Mouse (Mus musculus): ENCODE results near the gene Art4. TPM values are rescaled to one million over a fixed set of nuclear protein-coding genes. Genes with fewer than 3 reads are reported as not detected.

The Art4 gene
- 1.8 and 2.4 TPM in 2 replicates for polyA plus RNA-seq (2016; fragmentation: Nextera tagmentation; extraction: Ambion mirVana)

- Histone ChIP-seq H3K36me3 (no peaks in the 10 kb centered on the region), H3K4me1 (peaks cover 40% of the 10 kb centered on the region), H3K9me3 (replicated peaks) (no peaks in the 10 kb centered on the region), H3K27me3 (ENCODE audit: low read depth, poor library complexity, severe bottlenecking) (no peaks in the 10 kb centered on the region), H3K27ac (peak within 1 kb of the TSS; percentile 66; the same call in 1 of the 2 replicates), H3K4me3 (peak within 1 kb of the TSS; percentile 1; the same call in 1 of the 2 replicates)
- no peak for DNase-seq (ENCODE audit: low spot score)
- WGBS: 60% methylated on average over 18 of the region's 18 CpGs
These were observed at the start of gene Art4 for GRCm38 (mm10) chr6:136857186-136857872. Gene Art4, minus strand, starts transcription at chr6:136857733.

GRCm38 (mm10) chr6:136906937-136907293, 49.4 kb upstream of the Art4 start:
- Histone ChIP-seq H3K9me3 (replicated peaks) (no peaks in the 10 kb centered on the region), H3K27me3 (ENCODE audit: low read depth, poor library complexity, severe bottlenecking) (no peaks in the 10 kb centered on the region), H3K4me1 (peaks cover 6% of the 10 kb centered on the region; the same call in 1 of the 2 replicates), H3K4me3 (no peak overlapping the region), H3K27ac (no peak overlapping the region), H3K36me3 (no peaks in the 10 kb centered on the region)
- DNase-seq (ENCODE audit: low spot score): no peak
- whole genome bisulfite sequencing: 86% methylated on average over 10 of the region's 10 CpGs

DNA sequence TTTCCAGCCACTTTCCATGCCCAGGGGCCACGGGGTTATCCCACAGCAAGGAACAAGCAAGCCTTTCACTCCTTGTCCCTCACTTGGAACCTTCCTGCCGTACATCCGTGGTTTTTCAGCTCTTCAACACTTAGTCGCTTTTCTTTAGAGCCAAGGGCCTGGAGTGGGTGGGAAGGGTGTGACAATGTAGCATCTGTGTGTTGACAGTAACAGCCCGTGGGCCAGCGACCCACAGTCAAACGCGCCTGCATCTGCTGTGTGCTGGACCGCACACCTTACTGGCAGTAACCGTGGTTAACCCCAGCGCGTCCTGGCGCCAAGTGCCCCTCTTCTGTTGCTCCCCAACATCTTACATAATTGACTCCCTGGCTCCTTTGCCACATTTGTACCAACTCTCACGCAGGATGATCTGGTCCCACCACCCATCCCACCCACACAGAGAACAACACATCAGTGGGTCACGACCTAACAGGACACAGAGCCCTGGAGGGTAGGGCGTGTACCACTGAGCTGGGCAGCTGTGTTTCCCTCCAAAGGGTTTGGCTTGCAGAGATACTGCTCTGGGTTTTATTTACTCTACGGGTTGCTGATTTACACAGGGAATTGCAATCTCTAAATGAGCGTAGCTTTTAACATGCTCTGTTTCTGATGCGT, 48.9 kb upstream of the Art4 start:
- no peaks in the 10 kb centered on the region for H3K36me3 ChIP-seq
- no peak overlapping the region for H3K4me3 ChIP-seq
- DNase-seq (ENCODE audit: low spot score): no peak
- no peaks in the 10 kb centered on the region for H3K27me3 ChIP-seq (ENCODE audit: low read depth, poor library complexity, severe bottlenecking)
- WGBS: 88% methylated on average over 19 of the region's 19 CpGs
- no peaks in the 10 kb centered on the region for H3K9me3 ChIP-seq (replicated peaks)
- H3K4me1 ChIP-seq: peaks cover 6% of the 10 kb centered on the region; the same call in 1 of the 2 replicates
- no peak overlapping the region for H3K27ac ChIP-seq

GRCm38 (mm10) chr6:136903885-136904470, 46.4 kb upstream of the Art4 start:
- Histone ChIP-seq H3K4me3 (no peak overlapping the region), H3K27me3 (ENCODE audit: low read depth, poor library complexity, severe bottlenecking) (no peaks in the 10 kb centered on the region), H3K36me3 (no peaks in the 10 kb centered on the region), H3K4me1 (peaks cover 6% of the 10 kb centered on the region; the same call in 1 of the 2 replicates), H3K9me3 (replicated peaks) (no peaks in the 10 kb centered on the region), H3K27ac (no peak overlapping the region)
- whole genome bisulfite sequencing: 80% methylated on average over 8 of the region's 8 CpGs
- DNase-seq (ENCODE audit: low spot score): no peak

DNA sequence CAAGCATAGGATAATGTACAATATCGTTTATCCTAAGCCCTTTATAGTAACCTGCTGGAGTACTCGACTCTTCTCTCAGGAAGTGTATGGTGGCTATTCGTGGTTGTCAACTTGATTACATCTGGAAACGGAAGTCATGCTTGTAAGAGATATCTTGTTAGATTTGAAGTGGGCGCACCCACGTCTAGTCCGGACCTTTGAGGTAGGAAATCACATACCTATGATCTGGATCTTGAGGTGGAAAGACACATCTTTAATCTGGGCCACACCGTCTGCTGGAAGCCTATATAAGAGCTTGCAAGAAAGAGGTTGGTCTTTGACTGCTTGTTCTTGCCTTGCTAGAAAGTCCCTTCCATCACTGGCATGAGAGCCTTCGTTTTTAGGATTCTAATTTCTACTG, 45.0 kb upstream of the Art4 start:
- Histone ChIP-seq H3K4me3 (no peak overlapping the region), H3K27me3 (ENCODE audit: low read depth, poor library complexity, severe bottlenecking) (no peaks in the 10 kb centered on the region), H3K27ac (no peak overlapping the region), H3K36me3 (no peaks in the 10 kb centered on the region), H3K9me3 (replicated peaks) (no peaks in the 10 kb centered on the region), H3K4me1 (peaks cover 9% of the 10 kb centered on the region; the same call in 1 of the 2 replicates)
- WGBS: 95% methylated on average over 9 of the region's 9 CpGs
- no peak for DNase-seq (ENCODE audit: low spot score)

DNA sequence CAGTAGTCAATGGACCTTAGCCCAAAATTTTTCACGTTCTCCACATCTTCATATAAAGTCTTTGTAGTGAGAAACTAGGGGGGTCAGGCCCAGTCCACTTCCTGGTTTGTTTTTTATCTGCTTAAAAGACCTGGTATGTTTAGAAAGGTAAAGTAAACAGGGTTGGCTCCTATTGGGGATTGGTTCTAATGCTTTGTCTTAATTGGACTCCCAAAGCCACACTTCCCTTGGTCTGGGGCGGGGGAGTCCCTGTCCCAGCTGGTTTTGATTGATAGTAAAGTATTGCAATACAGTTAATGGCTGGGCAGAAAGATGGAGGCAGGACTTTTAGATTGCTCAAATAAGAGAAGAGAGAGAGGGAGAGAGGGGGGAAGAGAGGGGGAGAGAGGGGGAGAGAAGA, 43.5 kb upstream of the Art4 start:
- DNase-seq (ENCODE audit: low spot score): no peak
- 0 out of 2 replicates have a peak, but pooled peaks cover 4% of the 10 kb centered on the region for H3K4me1 ChIP-seq
- no peaks in the 10 kb centered on the region for H3K9me3 ChIP-seq (replicated peaks)
- 86% methylated on average over 2 of the region's 2 CpGs for WGBS
- H3K4me3 ChIP-seq: no peak overlapping the region
- no peaks in the 10 kb centered on the region for H3K27me3 ChIP-seq (ENCODE audit: low read depth, poor library complexity, severe bottlenecking)
- H3K36me3 ChIP-seq: no peaks in the 10 kb centered on the region
- H3K27ac ChIP-seq: no peak overlapping the region

DNA sequence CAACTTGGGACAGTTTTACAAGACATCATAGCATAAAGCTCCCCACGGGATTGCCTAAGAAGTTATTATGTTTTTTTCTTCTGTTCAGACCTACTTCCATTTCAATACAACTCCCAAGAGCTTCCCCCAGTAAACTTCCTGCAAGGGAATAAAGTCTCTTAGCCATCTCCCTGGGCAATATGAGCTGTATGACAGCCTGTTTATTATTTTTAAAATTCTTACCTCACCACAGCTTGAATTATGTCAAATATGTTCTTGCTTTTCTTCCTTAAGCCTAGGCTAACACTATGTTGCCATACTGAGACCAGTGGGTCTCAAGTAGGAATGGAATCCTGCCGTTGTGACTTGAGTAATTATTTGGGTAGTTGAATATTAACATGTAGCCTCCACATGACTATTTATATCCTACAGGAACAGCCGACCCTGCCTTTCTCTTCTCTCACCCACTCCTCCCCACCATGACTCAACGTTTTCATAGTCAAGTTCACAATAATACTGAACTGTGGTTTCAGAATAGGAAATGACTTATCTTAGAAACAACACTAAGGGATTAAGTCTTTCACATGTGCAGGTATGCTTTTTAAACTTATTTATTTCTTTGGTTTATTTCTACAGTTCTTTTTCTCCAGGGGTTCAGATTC, 43.0 kb upstream of the Art4 start:
- no peaks in the 10 kb centered on the region for H3K27me3 ChIP-seq (ENCODE audit: low read depth, poor library complexity, severe bottlenecking)
- no peak for DNase-seq (ENCODE audit: low spot score)
- no peaks in the 10 kb centered on the region for H3K36me3 ChIP-seq
- no peak overlapping the region for H3K27ac ChIP-seq
- 0 out of 2 replicates have a peak, but pooled peaks cover 4% of the 10 kb centered on the region for H3K4me1 ChIP-seq
- no peaks in the 10 kb centered on the region for H3K9me3 ChIP-seq (replicated peaks)
- no peak overlapping the region for H3K4me3 ChIP-seq
- 88% methylated on average over 4 of the region's 4 CpGs for WGBS

- Histone ChIP-seq H3K27me3 (ENCODE audit: low read depth, poor library complexity, severe bottlenecking) (no peaks in the 10 kb centered on the region), H3K27ac (no peak overlapping the region), H3K4me3 (no peak overlapping the region), H3K9me3 (replicated peaks) (no peaks in the 10 kb centered on the region), H3K4me1 (peaks cover 8% of the 10 kb centered on the region; the same call in 1 of the 2 replicates), H3K36me3 (no peaks in the 10 kb centered on the region)
- WGBS: 88% methylated on average over 2 of the region's 2 CpGs
- DNase-seq (ENCODE audit: low spot score): no peak
These were observed 41.4 kb upstream of the Art4 start for GRCm38 (mm10) chr6:136898954-136899353.

- DNase-seq (ENCODE audit: low spot score): no peak
- no peaks in the 10 kb centered on the region for H3K9me3 ChIP-seq (replicated peaks)
- WGBS: 28% methylated on average over 4 of the region's 4 CpGs
- no peaks in the 10 kb centered on the region for H3K36me3 ChIP-seq
- no peaks in the 10 kb centered on the region for H3K27me3 ChIP-seq (ENCODE audit: low read depth, poor library complexity, severe bottlenecking)
- peaks cover 8% of the 10 kb centered on the region; the same call in 1 of the 2 replicates for H3K4me1 ChIP-seq
- H3K27ac ChIP-seq: no peak overlapping the region
- H3K4me3 ChIP-seq: no peak overlapping the region
These were observed 40.7 kb upstream of the Art4 start for GRCm38 (mm10) chr6:136898222-136898621.

DNA sequence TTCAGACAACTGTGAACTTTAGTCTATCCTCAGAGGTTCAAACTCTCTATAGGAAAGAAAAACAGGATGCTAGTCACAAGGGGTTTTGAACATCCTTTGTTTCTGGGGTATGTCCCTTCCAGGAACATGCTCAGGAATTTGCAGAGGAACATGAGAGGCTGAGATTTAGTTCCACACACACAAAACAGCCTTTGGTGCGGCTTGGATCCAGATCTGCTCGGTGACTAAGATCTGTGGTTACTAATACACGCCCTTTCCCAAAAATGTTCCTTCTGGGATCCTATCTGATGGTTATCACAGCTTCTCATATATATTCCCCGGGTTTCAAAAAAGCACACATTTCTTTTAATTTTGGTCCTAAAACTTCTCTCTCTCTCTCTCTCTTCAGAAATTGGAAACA, 40.3 kb upstream of the Art4 start:
- H3K4me1 ChIP-seq: peaks cover 8% of the 10 kb centered on the region; the same call in 1 of the 2 replicates
- no peaks in the 10 kb centered on the region for H3K36me3 ChIP-seq
- H3K27ac ChIP-seq: no peak overlapping the region
- H3K27me3 ChIP-seq (ENCODE audit: low read depth, poor library complexity, severe bottlenecking): no peaks in the 10 kb centered on the region
- no peak overlapping the region for H3K4me3 ChIP-seq
- DNase-seq (ENCODE audit: low spot score): no peak
- 77% methylated on average over 4 of the region's 4 CpGs for WGBS
- H3K9me3 ChIP-seq (replicated peaks): no peaks in the 10 kb centered on the region

- Histone ChIP-seq H3K4me3 (no peak overlapping the region), H3K36me3 (no peaks in the 10 kb centered on the region), H3K4me1 (peaks cover 8% of the 10 kb centered on the region; the same call in 1 of the 2 replicates), H3K27ac (no peak overlapping the region), H3K9me3 (replicated peaks) (no peaks in the 10 kb centered on the region), H3K27me3 (ENCODE audit: low read depth, poor library complexity, severe bottlenecking) (no peaks in the 10 kb centered on the region)
- 74% methylated on average over 15 of the region's 15 CpGs for WGBS
- DNase-seq (ENCODE audit: low spot score): no peak
These were observed 37.2 kb upstream of the Art4 start for GRCm38 (mm10) chr6:136894532-136895339.

- no peaks in the 10 kb centered on the region for H3K27me3 ChIP-seq (ENCODE audit: low read depth, poor library complexity, severe bottlenecking)
- H3K4me1 ChIP-seq: peaks cover 4% of the 10 kb centered on the region; the same call in 1 of the 2 replicates
- no peak overlapping the region for H3K4me3 ChIP-seq
- no peaks in the 10 kb centered on the region for H3K36me3 ChIP-seq
- no peaks in the 10 kb centered on the region for H3K9me3 ChIP-seq (replicated peaks)
- DNase-seq (ENCODE audit: low spot score): no peak
- no peak overlapping the region for H3K27ac ChIP-seq
- 80% methylated on average over 2 of the region's 2 CpGs for WGBS
These were observed 34.5 kb upstream of the Art4 start for GRCm38 (mm10) chr6:136892002-136892401.

Measured in limb, embryonic 10.5 days (tissue).